Mouse (Mus musculus): ENCODE data around the gene Pum1. TPM values are rescaled to one million over a fixed set of nuclear protein-coding genes. Genes with fewer than 3 reads are reported as not detected.
"Not testable (repeated sequence)": the region's sequence is repeated elsewhere in the genome, so short reads cannot be mapped to it uniquely, and the experiment has no call there.

Gene Pum1
- total RNA-seq, 4 experiments from 2014 or later, result 62.4 to 92.5 (median 83.2) TPM

DNA sequence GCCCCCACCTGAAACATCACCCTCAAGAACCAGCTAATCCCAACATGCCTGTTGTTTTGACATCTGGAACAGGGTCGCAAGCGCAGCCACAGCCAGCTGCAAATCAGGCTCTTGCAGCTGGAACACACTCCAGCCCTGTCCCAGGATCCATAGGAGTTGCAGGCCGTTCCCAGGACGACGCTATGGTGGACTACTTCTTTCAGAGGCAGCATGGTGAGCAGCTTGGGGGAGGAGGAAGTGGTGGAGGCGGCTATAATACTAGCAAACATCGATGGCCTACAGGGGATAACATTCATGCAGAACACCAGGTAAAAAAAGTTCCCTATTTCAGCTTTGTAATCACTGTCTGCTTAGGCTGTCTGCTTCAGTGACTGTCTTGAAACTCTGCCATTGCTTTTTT lies 5.9 kb downstream of the Pum1 start:
- DNase-seq, result no peak

DNA sequence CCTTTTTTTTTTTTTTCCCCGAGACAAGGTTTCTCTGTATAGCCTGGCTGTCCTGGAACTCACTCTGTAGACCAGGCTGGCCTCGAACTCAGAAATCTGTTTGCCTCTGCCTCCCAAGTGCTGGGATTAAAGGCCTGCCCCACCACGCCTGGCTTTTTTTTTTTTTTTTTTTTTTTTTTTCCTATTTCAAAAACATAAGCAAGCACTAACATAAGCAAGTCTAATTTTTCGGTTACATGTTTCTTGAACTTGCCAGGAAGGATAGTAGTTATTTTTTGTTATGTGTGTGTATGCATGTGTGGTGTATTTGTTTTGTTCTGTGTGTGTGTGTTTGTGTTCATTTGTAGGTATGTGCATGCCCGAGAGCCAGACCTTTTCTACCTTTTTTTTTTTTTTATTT lies 6.9 kb downstream of the Pum1 start:
- not testable (repeated sequence) for DNase-seq

- no peak for DNase-seq
Observed at GRCm38 (mm10) chr4:130671079-130671845, 8.1 kb downstream of the Pum1 start.

GRCm38 (mm10) chr4:130672161-130672560 lies 9.0 kb downstream of the Pum1 start:
- DNase-seq, result no peak

DNA sequence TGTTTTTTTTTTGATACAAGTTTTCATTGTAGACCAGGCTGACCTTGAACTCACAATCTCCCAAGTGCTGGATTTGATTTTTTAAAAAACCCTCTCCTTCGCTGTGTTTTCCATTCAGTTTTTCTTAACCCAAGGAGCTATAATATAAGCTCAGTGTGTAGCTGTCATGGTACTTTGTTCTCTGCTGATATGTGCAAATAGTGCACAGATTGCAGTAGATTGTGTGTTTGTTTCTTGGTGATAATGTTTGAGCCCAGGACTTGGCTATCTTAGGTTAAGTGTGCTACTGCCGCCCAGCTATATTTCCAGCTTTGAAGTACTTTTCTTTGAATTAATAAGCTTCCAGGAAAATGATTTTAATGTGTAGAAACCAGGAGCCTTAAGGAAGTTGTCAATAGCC lies 13.6 kb downstream of the Pum1 start:
- no peak for DNase-seq

- DNase-seq, result no peak
Observed at GRCm38 (mm10) chr4:130678149-130678548, 15.0 kb downstream of the Pum1 start.

DNA sequence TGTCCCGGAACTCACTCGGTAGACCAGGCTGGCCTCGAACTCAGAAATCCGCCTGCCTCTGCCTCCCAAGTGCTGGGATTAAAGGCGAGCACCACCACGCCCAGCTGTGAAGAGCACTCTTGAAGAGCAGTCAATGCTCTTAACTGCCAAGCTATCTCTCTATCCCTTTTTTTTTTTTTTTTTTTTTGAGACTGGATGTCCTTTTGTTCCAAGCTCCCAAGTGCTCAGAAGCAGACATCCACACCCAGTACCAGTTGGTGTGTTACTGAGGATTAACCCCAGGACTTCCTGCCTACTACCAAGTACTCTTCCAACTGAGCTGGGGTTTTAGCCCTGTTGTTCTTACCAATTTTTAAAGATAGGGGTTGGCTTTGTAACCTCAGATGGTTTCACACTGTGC lies 17.6 kb downstream of the Pum1 start:
- DNase-seq, result no peak

- DNase-seq, result not testable (repeated sequence)
Observed at GRCm38 (mm10) chr4:130683051-130683450, 19.9 kb downstream of the Pum1 start.

- DNase-seq, result no peak
Observed at GRCm38 (mm10) chr4:130693936-130694335, 30.8 kb downstream of the Pum1 start.

DNA sequence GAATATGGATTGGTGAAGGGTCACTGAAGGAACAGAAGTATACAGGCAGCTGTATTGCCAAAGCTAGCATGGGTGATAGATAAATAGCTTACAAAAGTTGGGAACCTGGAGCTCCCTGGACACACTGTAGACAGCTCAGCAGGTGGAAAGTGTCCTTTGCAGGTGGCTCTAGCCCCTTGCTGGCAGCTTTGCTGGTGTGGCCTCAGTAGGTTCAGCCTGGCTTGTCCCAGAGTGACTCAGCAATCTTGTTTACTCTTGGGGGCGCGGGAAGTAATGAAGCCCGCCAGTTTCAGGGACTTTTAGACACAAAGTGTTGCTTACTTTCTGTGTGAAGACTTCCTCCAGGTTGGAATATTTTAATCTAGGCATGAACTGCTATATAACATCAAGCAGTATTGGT lies 31.9 kb downstream of the Pum1 start:
- DNase-seq, result no peak

- no peak for DNase-seq
Observed at GRCm38 (mm10) chr4:130701061-130701460, 37.9 kb downstream of the Pum1 start.

DNA sequence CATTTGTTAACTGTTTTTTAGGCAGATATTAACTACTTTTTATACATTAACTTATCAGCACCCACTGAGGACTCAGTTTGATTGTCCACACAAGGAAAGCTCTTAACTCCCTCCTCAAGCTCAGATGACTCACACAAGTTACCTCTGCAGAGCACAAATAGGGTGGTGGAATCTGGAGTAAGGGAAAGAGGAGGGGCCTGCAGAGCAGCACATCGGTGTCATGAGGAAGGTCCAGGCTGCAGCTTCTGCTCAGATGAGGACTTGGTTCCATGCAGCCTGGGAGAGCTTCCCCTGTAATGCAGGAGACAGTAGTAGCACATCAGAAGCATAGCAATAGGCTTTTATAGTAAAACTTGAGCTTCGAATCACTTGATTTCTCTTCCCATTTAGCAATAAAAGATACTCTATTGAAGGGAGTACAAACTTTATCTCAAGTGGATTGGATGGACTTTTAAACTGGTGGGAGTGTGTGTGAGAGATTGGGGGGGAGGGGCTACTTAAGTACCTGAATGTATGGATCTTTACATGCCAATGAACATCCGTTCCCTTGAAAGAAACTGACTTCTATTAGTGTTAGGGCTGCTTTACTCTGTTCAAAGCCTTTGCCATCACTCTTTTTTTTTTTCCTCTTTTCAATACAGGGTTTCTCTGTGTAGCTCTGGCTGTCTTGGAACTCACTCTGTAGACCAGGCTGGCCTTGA lies 39.9 kb downstream of the Pum1 start:
- no peak for DNase-seq

- no peak for DNase-seq
Observed at GRCm38 (mm10) chr4:130703601-130704000, 40.5 kb downstream of the Pum1 start.

DNA sequence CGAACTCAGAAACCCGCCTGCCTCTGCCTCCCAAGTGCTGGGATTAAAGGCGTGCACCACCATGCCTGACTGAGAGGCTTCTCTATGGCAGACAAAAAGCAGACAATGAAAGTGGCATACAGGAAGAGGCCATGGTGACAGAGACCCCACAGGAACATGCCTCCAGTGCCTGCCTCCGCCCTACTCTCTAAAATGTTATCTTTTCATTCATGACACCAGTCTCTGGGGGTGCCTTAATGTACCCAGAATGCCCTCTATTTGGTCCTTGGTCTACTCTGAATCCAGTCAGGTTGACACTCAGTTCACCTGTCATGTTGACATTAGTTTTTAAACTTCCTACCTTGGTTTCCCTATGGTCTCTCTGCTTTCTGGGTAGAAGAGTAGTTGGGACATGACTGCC lies 41.5 kb downstream of the Pum1 start:
- DNase-seq, result no peak

- DNase-seq, result no peak
Observed at GRCm38 (mm10) chr4:130706215-130707000, 43.3 kb downstream of the Pum1 start.

DNA sequence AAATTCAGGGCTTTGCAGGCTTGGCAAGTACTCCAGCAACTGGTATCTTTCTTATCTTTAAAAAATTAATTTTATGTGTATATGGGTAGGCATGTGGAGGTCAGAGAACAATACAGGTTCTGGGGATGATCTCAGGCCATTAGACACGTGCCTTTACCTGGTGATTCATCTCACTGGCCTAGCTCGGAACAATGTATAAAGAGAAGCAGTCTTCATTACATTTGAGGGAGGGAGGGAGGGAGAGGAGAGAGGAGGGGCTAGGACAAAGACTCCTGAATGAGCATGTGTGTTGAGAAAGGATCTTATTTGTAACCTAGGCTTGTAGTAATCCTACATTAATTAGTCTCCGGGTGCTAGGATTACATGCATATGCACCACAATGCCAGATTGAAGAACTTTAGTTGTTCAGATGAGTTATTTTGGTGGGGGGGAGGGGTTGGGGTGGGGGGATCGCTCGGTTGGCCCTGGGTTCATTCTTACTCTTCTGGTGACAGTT lies 48.3 kb downstream of the Pum1 start:
- DNase-seq, result no peak

- no peak for DNase-seq
Observed at GRCm38 (mm10) chr4:130712341-130712740, 49.2 kb downstream of the Pum1 start.

- no peak for DNase-seq
Observed at GRCm38 (mm10) chr4:130713430-130713829, 50.3 kb downstream of the Pum1 start.

DNA sequence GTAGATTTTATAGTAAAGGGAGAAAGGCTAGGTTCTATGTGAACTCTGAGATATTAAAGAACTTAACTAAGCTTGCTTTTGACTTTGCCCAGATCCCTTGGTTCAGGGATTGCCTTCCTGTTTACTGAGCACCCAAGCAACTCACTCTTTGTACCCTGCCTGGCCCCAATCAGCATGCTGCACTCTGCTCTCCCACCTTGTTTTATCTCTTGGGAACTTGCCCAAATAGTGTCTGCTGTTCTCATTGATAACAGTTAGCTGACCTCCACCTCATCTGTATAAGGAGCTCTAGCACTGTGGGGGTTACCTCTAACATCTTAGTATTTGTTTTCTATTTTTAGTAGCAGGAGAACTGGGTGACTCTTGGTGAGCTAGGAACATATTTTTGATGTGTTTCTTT lies 52.0 kb downstream of the Pum1 start:
- no peak for DNase-seq

GRCm38 (mm10) chr4:130715623-130716022 lies 52.5 kb downstream of the Pum1 start:
- DNase-seq, result no peak

GRCm38 (mm10) chr4:130719348-130719747 lies 56.2 kb downstream of the Pum1 start:
- no peak for DNase-seq

GRCm38 (mm10) chr4:130722607-130723006 lies 59.5 kb downstream of the Pum1 start:
- DNase-seq, result no peak

GRCm38 (mm10) chr4:130726118-130726517 lies 63.0 kb downstream of the Pum1 start:
- DNase-seq, result no peak

Data from adrenal gland, adult 8-10 months (tissue).